Mouse (Mus musculus) MEL (cell line): ENCODE measurements around the gene Slc25a22. TPM values are rescaled to one million over a fixed set of nuclear protein-coding genes. Genes with fewer than 3 reads are reported as not detected.

ENCODE experiments used
- DNase-seq: peaks from one replicate; pipeline ENCODE4 v3.0.0; 2011; ENCODE audit warnings: low read depth, low spot score
- H3K27ac ChIP-seq: 2 replicates; pipeline ENCODE4 v1.5.1; 2012; ENCODE audit warnings: low read depth, mild to moderate bottlenecking, control low read depth, low read length, moderate library complexity; ENCODE audit not compliant: control insufficient read depth
- H3K27me3 ChIP-seq, 2 experiments: fragments of 150-350 bp in 1 of 2; sonication (generic) in 1 of 2; 2 replicates each; pipeline ENCODE4 v1.6.1; 2012; ENCODE audit warnings: low read length in 2 of 2, mild to moderate bottlenecking in 2 of 2, improper control_type of control experiment in 1 of 2, moderate library complexity in 1 of 2; ENCODE audit not compliant: insufficient read depth in 2 of 2, control insufficient read depth in 1 of 2
- H3K36me3 ChIP-seq, 2 experiments: 2 replicates each; pipeline ENCODE4 v1.6.1; 2012 to 2014; ENCODE audit warnings: low read length in 2 of 2, improper control_type of control experiment in 1 of 2, inconsistent platforms in 1 of 2, mild to moderate bottlenecking in 1 of 2; ENCODE audit not compliant: insufficient read depth in 2 of 2, control insufficient read depth in 1 of 2
- H3K4me1 ChIP-seq, 2 experiments: fragments of 150-350 bp in 1 of 2; sonication (generic) in 1 of 2; 2 replicates each; pipeline ENCODE4 v1.6.1; 2012; ENCODE audit warnings: low read length in 2 of 2, improper control_type of control experiment in 1 of 2, mild to moderate bottlenecking in 1 of 2; ENCODE audit not compliant: insufficient read depth in 2 of 2, control insufficient read depth in 1 of 2
- H3K4me3 ChIP-seq, 2 experiments: fragments of 150-350 bp in 1 of 2; sonication (generic) in 1 of 2; 2 replicates each; pipeline ENCODE4 v1.5.1; 2012; ENCODE audit warnings: low read depth in 2 of 2, low read length in 2 of 2, mild to moderate bottlenecking in 2 of 2, moderate library complexity in 2 of 2, control low read depth in 1 of 2, improper control_type of control experiment in 1 of 2; ENCODE audit not compliant: control insufficient read depth in 1 of 2, insufficient read depth in 1 of 2
- H3K79me2 ChIP-seq: 2 replicates; pipeline ENCODE4 v1.6.1; 2012; ENCODE audit warnings: mild to moderate bottlenecking, low read length, moderate library complexity; ENCODE audit not compliant: control insufficient read depth, poor library complexity, insufficient read depth
- H3K9ac ChIP-seq: 2 replicates; pipeline ENCODE4 v1.6.1; 2012; ENCODE audit warnings: low read depth, mild to moderate bottlenecking, control low read depth, low read length, moderate library complexity; ENCODE audit not compliant: control insufficient read depth, poor library complexity, severe bottlenecking
- H3K9me3 ChIP-seq: fragments of 150-350 bp; sonication (generic); replicated peaks from 2 replicates; pipeline ENCODE4 v1.6.1; 2012; ENCODE audit warnings: mild to moderate bottlenecking, low read length, improper control_type of control experiment, moderate library complexity; ENCODE audit not compliant: insufficient read depth
- CHD1 ChIP-seq: IDR thresholded peaks from 2 replicates; pipeline ENCODE4 v1.6.1; 2012; ENCODE audit warnings: low read depth, mild to moderate bottlenecking, inconsistent platforms, low read length, improper control_type of control experiment
- CHD2 ChIP-seq: IDR thresholded peaks from 2 replicates; pipeline ENCODE4 v1.6.1; 2011; ENCODE audit warnings: low read length, improper control_type of control experiment
- CTCF ChIP-seq, 3 experiments: IDR thresholded peaks in 2 of 3; conservative IDR thresholded peaks in 1 of 3; 2 replicates each; pipeline ENCODE4 v1.5.1; 2011 to 2012; ENCODE audit warnings: low read length in 3 of 3, low read depth in 2 of 3, mild to moderate bottlenecking in 2 of 3, improper control_type of control experiment in 1 of 3, inconsistent platforms in 1 of 3, mixed read lengths in 1 of 3, moderate library complexity in 1 of 3; ENCODE audit not compliant: control insufficient read depth in 1 of 3, insufficient read depth in 1 of 3, poor library complexity in 1 of 3, severe bottlenecking in 1 of 3
- E2F4 ChIP-seq: IDR thresholded peaks from 2 replicates; pipeline ENCODE4 v1.6.1; 2011; ENCODE audit warnings: low read depth, low read length, improper control_type of control experiment, borderline replicate concordance
- ELF1 ChIP-seq: IDR thresholded peaks from 2 replicates; pipeline ENCODE4 v1.6.1; 2014; ENCODE audit warnings: low read depth, mild to moderate bottlenecking, inconsistent platforms, low read length, improper control_type of control experiment, moderate library complexity
- ETS1 ChIP-seq: IDR thresholded peaks from 2 replicates; pipeline ENCODE4 v1.6.1; 2012; ENCODE audit warnings: low read depth, mild to moderate bottlenecking, inconsistent platforms, low read length, improper control_type of control experiment, moderate library complexity
- GATA1 ChIP-seq: IDR thresholded peaks from 2 replicates; pipeline ENCODE4 v1.6.1; 2011; ENCODE audit warnings: low read depth, low read length, improper control_type of control experiment
- HCFC1 ChIP-seq: IDR thresholded peaks from 2 replicates; pipeline ENCODE4 v1.6.1; 2012; ENCODE audit warnings: low read depth, mild to moderate bottlenecking, inconsistent platforms, low read length, improper control_type of control experiment, moderate library complexity
- JUND ChIP-seq: IDR thresholded peaks from 2 replicates; pipeline ENCODE4 v1.6.1; 2011; ENCODE audit warnings: low read depth, mild to moderate bottlenecking, improper control_type of control experiment, low read length
- KAT2A ChIP-seq: conservative IDR thresholded peaks from 2 replicates; pipeline ENCODE4 v1.6.1; 2012; ENCODE audit warnings: low read depth, low read length, improper control_type of control experiment, inconsistent platforms
- MAX ChIP-seq: IDR thresholded peaks from 2 replicates; pipeline ENCODE4 v1.6.1; 2011; ENCODE audit warnings: low read length, improper control_type of control experiment
- MAZ ChIP-seq: IDR thresholded peaks from 2 replicates; pipeline ENCODE4 v1.6.1; 2012; ENCODE audit warnings: low read depth, mild to moderate bottlenecking, inconsistent platforms, low read length, improper control_type of control experiment
- MEF2A ChIP-seq: IDR thresholded peaks from 2 replicates; pipeline ENCODE4 v1.6.1; 2014; ENCODE audit warnings: low read depth, mild to moderate bottlenecking, inconsistent platforms, low read length, improper control_type of control experiment; ENCODE audit not compliant: poor library complexity, insufficient replicate concordance, severe bottlenecking; ENCODE audit errors: extremely low read depth
- MXI1 ChIP-seq: IDR thresholded peaks from 2 replicates; pipeline ENCODE4 v1.6.1; 2011; ENCODE audit warnings: mild to moderate bottlenecking, low read depth, low read length, improper control_type of control experiment
- MYB ChIP-seq: IDR thresholded peaks from 2 replicates; pipeline ENCODE4 v1.6.1; 2011; ENCODE audit warnings: mild to moderate bottlenecking, low read depth, low read length, improper control_type of control experiment
- MYC ChIP-seq: IDR thresholded peaks from 2 replicates; pipeline ENCODE4 v1.6.1; 2011; ENCODE audit warnings: low read depth, mild to moderate bottlenecking, low read length, improper control_type of control experiment, moderate library complexity
- NELFE ChIP-seq: IDR thresholded peaks from 2 replicates; pipeline ENCODE4 v1.6.1; 2011; ENCODE audit warnings: low read depth, low read length, improper control_type of control experiment
- NRF1 ChIP-seq: IDR thresholded peaks from 2 replicates; pipeline ENCODE4 v1.6.1; 2014; ENCODE audit warnings: low read depth, mild to moderate bottlenecking, inconsistent platforms, low read length, improper control_type of control experiment, moderate library complexity; ENCODE audit not compliant: poor library complexity, insufficient read depth, severe bottlenecking
- POLR2A ChIP-seq, 2 experiments: IDR thresholded peaks; 2 replicates each; pipeline ENCODE4 v1.6.1; 2011 to 2012; ENCODE audit warnings: low read length in 2 of 2, mild to moderate bottlenecking in 2 of 2, control low read depth in 1 of 2, improper control_type of control experiment in 1 of 2, low read depth in 1 of 2, moderate library complexity in 1 of 2; ENCODE audit not compliant: control insufficient read depth in 1 of 2, insufficient read depth in 1 of 2, poor library complexity in 1 of 2
- POLR2AphosphoS2 ChIP-seq: IDR thresholded peaks from 2 replicates; pipeline ENCODE4 v1.6.1; 2011; ENCODE audit warnings: low read length, improper control_type of control experiment
- POLR2AphosphoS5 ChIP-seq: IDR thresholded peaks from 2 replicates; pipeline ENCODE4 v1.6.1; 2012; ENCODE audit warnings: low read depth, borderline replicate concordance, mild to moderate bottlenecking, inconsistent platforms, low read length, moderate library complexity, mixed read lengths
- RAD21 ChIP-seq: IDR thresholded peaks from 2 replicates; pipeline ENCODE4 v1.6.1; 2011; ENCODE audit warnings: mild to moderate bottlenecking, low read depth, low read length, improper control_type of control experiment
- SIN3A ChIP-seq: IDR thresholded peaks from 2 replicates; pipeline ENCODE4 v1.6.1; 2012; ENCODE audit warnings: low read length, improper control_type of control experiment, inconsistent platforms
- SMC3 ChIP-seq: IDR thresholded peaks from 2 replicates; pipeline ENCODE4 v1.6.1; 2011; ENCODE audit warnings: low read depth, low read length, improper control_type of control experiment
- TAL1 ChIP-seq: IDR thresholded peaks from 2 replicates; pipeline ENCODE4 v1.6.1; 2012; ENCODE audit warnings: mild to moderate bottlenecking, inconsistent platforms, low read length, moderate library complexity, mixed read lengths
- TBP ChIP-seq: IDR thresholded peaks from 2 replicates; pipeline ENCODE4 v1.8.0; 2011; ENCODE audit warnings: low read depth, low read length, improper control_type of control experiment
- TCF12 ChIP-seq: IDR thresholded peaks from 2 replicates; pipeline ENCODE4 v1.6.1; 2014; ENCODE audit warnings: low read depth, mild to moderate bottlenecking, inconsistent platforms, low read length, improper control_type of control experiment, moderate library complexity
- USF1 ChIP-seq: IDR thresholded peaks from 2 replicates; pipeline ENCODE4 v1.6.1; 2014; ENCODE audit warnings: low read depth, mild to moderate bottlenecking, inconsistent platforms, low read length, improper control_type of control experiment, moderate library complexity
- USF2 ChIP-seq, 2 experiments: IDR thresholded peaks; 2 replicates each; pipeline ENCODE4 v1.6.1; 2011 to 2012; ENCODE audit warnings: improper control_type of control experiment in 2 of 2, low read length in 2 of 2, borderline replicate concordance in 1 of 2, inconsistent platforms in 1 of 2, low read depth in 1 of 2, mild to moderate bottlenecking in 1 of 2; ENCODE audit not compliant: insufficient read depth in 1 of 2
- ZC3H11A ChIP-seq: IDR thresholded peaks from 2 replicates; pipeline ENCODE4 v1.6.1; 2012; ENCODE audit warnings: low read depth, mild to moderate bottlenecking, inconsistent platforms, low read length, improper control_type of control experiment
- ZMIZ1 ChIP-seq: IDR thresholded peaks from 2 replicates; pipeline ENCODE4 v1.6.1; 2012; ENCODE audit warnings: low read depth, mild to moderate bottlenecking, inconsistent platforms, low read length, improper control_type of control experiment, moderate library complexity
- ZNF384 ChIP-seq: IDR thresholded peaks from 2 replicates; pipeline ENCODE4 v1.6.1; 2012; ENCODE audit warnings: low read depth, mild to moderate bottlenecking, inconsistent platforms, low read length, improper control_type of control experiment
- polyA plus RNA-seq, 2 experiments: library from polyadenylated mRNA; stranded (reverse) in 1 of 2; unstranded in 1 of 2; fragments of >175 nt in 1 of 2; fragments of >200 nt in 1 of 2; gene quantifications; 2 replicates each; pipeline versions ENCODE4 v1.2.1 to v1.2.4; 2012; ENCODE audit warnings: low replicate concordance in 2 of 2, low read depth in 1 of 2; ENCODE audit not compliant: insufficient read length in 2 of 2, insufficient read depth in 1 of 2, missing spikeins in 1 of 2
- total RNA-seq: library from RNA; depleted of rRNA; stranded (reverse); fragments of 300-350 nt; gene quantifications from 2 replicates; pipeline ENCODE4 v1.2.3, GENCODE M21; 2012

Slc25a22 gene
- total and polyA plus RNA-seq, 3 experiments, result 23.8 to 46.0 TPM; not detected in 1

DNA sequence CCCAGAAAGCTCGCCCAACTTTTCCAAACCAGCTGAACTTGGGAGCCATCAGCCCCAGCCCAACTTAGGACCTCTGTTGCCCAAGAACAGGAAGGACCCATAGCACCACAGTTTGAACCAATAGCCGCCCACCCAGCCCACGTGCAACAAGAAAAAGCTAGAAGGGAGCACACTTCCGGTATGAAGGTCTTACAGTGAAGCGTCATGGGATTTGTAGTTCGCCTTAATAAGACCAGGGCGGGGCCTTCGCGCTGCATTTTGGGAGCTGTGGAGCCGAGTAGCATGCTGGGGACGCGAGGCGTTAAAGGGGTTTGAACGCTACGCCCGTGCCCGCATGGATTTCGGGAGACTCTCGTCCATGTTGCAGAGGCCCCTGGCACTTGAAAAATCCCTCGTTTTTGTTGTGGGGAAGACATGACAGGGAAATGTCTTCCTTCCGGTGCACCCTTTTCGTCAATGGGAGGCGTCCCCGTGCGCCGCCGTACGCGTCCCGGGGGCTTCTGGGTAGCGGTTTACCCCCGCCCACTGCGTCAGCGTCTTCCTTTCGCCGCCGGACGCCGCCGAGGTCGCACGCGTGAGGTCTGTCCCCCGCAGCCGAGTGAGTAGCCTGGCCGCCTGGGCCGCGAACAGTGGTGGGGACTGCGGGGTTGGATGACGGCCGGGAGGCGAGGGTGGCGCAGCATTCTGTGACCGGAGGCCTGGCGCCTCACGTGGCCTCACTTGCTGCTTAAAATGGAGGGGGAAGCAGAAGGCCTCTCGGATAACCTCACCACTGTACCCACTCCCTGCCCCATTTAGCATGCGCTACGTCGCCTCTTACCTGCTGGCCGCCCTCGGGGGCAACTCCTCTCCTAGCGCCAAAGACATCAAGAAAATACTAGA, 9.7 kb upstream of the Slc25a22 start, which contains the start of gene Rplp2:
Gene Rplp2 (plus strand): TSS at position 261 of the 882 bp plus-strand sequence.
- DNase-seq, result peak; percentile 98
- no peaks in the 10 kb centered on the region for H3K9me3 ChIP-seq
- peaks cover 15 to 32% of the 10 kb centered on the region in 2 experiments for H3K36me3 ChIP-seq
- peaks cover 0 to 36% of the 10 kb centered on the region in 2 experiments; a peak in 2 of 4 replicates for H3K4me1 ChIP-seq
- peak within 1 kb of the TSS; percentile 92 for H3K9ac ChIP-seq
- peak within 1 kb of the TSS; percentile 72 to 87 for H3K4me3 ChIP-seq
- TF ChIP-seq ETS1, result peak; percentile 39; the same call in 1 of the 2 replicates
- peak; percentile 88 for TF ChIP-seq POLR2AphosphoS2
- no peak for TF ChIP-seq SMC3
- TF ChIP-seq MEF2A, result no peak
- 0 out of 2 replicates have a peak, but pooled peaks have one; percentile 17 for TF ChIP-seq POLR2AphosphoS5
- peak; percentile 65 for TF ChIP-seq TCF12
- peak; percentile 50 for TF ChIP-seq ZNF384
- TF ChIP-seq TBP, result peak; percentile 87; the same call in 1 of the 2 replicates
- peak; percentile 93 for TF ChIP-seq SIN3A
- peak; percentile 86 for TF ChIP-seq KAT2A
- TF ChIP-seq E2F4, result no peak
- TF ChIP-seq MYC, result peak; percentile 98
- no peak for TF ChIP-seq MYB
- TF ChIP-seq JUND, result no peak
- peak; percentile 84 for TF ChIP-seq NELFE
- TF ChIP-seq ELF1, result peak; percentile 94
- TF ChIP-seq ZMIZ1, result peak; percentile 72
- no peak for TF ChIP-seq ZC3H11A
- TF ChIP-seq RAD21, result no peak
- 0 out of 6 replicates have a peak, but pooled peaks of 1 of the 3 experiments have one; percentile 7 for TF ChIP-seq CTCF (IDR thresholded peaks at IDR 0.05 in 2 of 3, conservative IDR thresholded peaks at IDR 0.05 in 1 of 3; ENCODE audit: control insufficient read depth in 1 of 3, insufficient read depth in 1 of 3, low read depth in 2 of 3, low read length in 3 of 3, poor library complexity in 1 of 3, severe bottlenecking in 1 of 3)
- TF ChIP-seq USF1, result peak; percentile 85
- TF ChIP-seq USF2 (IDR thresholded peaks at IDR 0.05; ENCODE audit: borderline replicate concordance in 1 of 2, insufficient read depth in 1 of 2, low read depth in 1 of 2, low read length in 2 of 2), result no peak
- TF ChIP-seq GATA1, result no peak
- peak; percentile 98 for TF ChIP-seq MAX
- peak; percentile 99 for TF ChIP-seq MXI1
- TF ChIP-seq MAZ, result peak; percentile 21; the same call in 1 of the 2 replicates
- no peak for TF ChIP-seq CHD2
- TF ChIP-seq CHD1, result 0 out of 2 replicates have a peak, but pooled peaks have one; percentile 63
- no peak for TF ChIP-seq TAL1
- TF ChIP-seq HCFC1, result peak; percentile 94
- peak; percentile 87 to 93 for TF ChIP-seq POLR2A (IDR thresholded peaks at IDR 0.05; ENCODE audit: control insufficient read depth in 1 of 2, insufficient read depth in 1 of 2, low read depth in 1 of 2, low read length in 2 of 2, poor library complexity in 1 of 2)
- TF ChIP-seq NRF1, result peak; percentile 50; the same call in 1 of the 2 replicates
- peaks cover 40% of the 10 kb centered on the region for H3K79me2 ChIP-seq
- peak within 1 kb of the TSS; percentile 92 for H3K27ac ChIP-seq
- no peaks in the 10 kb centered on the region for H3K27me3 ChIP-seq
